Mouse (Mus musculus) B cell, adult 2 months (primary cell): ENCODE data around the gene Fam71e1.

Experiments
- DNase-seq, 2 experiments: peaks; one replicate each; pipeline ENCODE4 v3.0.0; 2022

Gene Fam71e1

GRCm38 (mm10) chr7:44495992-44496770 lies at the start of gene Fam71e1, which contains the start of gene Emc10:
TSS of gene Fam71e1 (plus strand) at chr7:44496581.
TSS of gene Emc10 (minus strand) at chr7:44496529.
- peak; percentile 98 to 99 for DNase-seq

- DNase-seq = no peak
Measured at GRCm38 (mm10) chr7:44453256-44453655, 43.1 kb upstream of the Fam71e1 start.

- DNase-seq = no peak
Measured at GRCm38 (mm10) chr7:44456302-44456701, 40.1 kb upstream of the Fam71e1 start.

- DNase-seq = no peak
Measured at GRCm38 (mm10) chr7:44460067-44460466, 36.3 kb upstream of the Fam71e1 start.

GRCm38 (mm10) chr7:44460767-44461502 lies 35.4 kb upstream of the Fam71e1 start:
- no peak for DNase-seq

- DNase-seq = no peak
Measured at GRCm38 (mm10) chr7:44461503-44462217, 34.7 kb upstream of the Fam71e1 start.

- peak in 1 of 2 experiments; percentile 42 for DNase-seq
Measured at GRCm38 (mm10) chr7:44462218-44463055, 33.9 kb upstream of the Fam71e1 start.

- no peak for DNase-seq
Measured at GRCm38 (mm10) chr7:44463056-44463425, 33.3 kb upstream of the Fam71e1 start.

GRCm38 (mm10) chr7:44463556-44464225 lies 32.7 kb upstream of the Fam71e1 start:
- DNase-seq = no peak

GRCm38 (mm10) chr7:44464511-44464910 lies 31.9 kb upstream of the Fam71e1 start:
- DNase-seq = no peak

GRCm38 (mm10) chr7:44465111-44465510 lies 31.3 kb upstream of the Fam71e1 start, which contains the start of gene Aspdh:
TSS of gene Aspdh (plus strand) at chr7:44465391.
- no peak for DNase-seq

- no peak for DNase-seq
Measured at GRCm38 (mm10) chr7:44466006-44466887, 30.1 kb upstream of the Fam71e1 start.

- DNase-seq = no peak
Measured at GRCm38 (mm10) chr7:44466888-44467311, 29.5 kb upstream of the Fam71e1 start.

GRCm38 (mm10) chr7:44467811-44468411 lies 28.5 kb upstream of the Fam71e1 start, which contains the start of gene Josd2:
TSS of gene Josd2 (plus strand) at chr7:44467980.
- DNase-seq = peak; percentile 90 to 93

- no peak for DNase-seq
Measured at GRCm38 (mm10) chr7:44468644-44469285, 27.6 kb upstream of the Fam71e1 start.

GRCm38 (mm10) chr7:44469677-44470675 lies 26.4 kb upstream of the Fam71e1 start:
- DNase-seq = no peak

- no peak for DNase-seq
Measured at GRCm38 (mm10) chr7:44470696-44471612, 25.4 kb upstream of the Fam71e1 start.
